Mouse (Mus musculus): Measurements from ENCODE around the gene Mybph. TPM values are rescaled to one million over a fixed set of nuclear protein-coding genes. Genes with fewer than 3 reads are reported as not detected.
A peak's percentile ranks its signal among the peaks of the same experiment; 100 is the strongest.

Mybph gene
- total and polyA plus RNA-seq, 2 experiments: not detected

- DNase-seq (ENCODE audit: extremely low read depth, low read depth, low spot score): no peak
- Histone ChIP-seq H3K79me2 (ENCODE audit: control insufficient read depth, insufficient read depth, low read length) (no peaks in the 10 kb centered on the region), H3K4me3 (ENCODE audit: insufficient read depth, low read depth, low read length) (no peak overlapping the region), H3K36me3 (ENCODE audit: control insufficient read depth, insufficient read depth, low read length) (no peaks in the 10 kb centered on the region), H3K27ac (replicated peaks; ENCODE audit: insufficient read depth, low read depth, low read length) (no peak overlapping the region), H3K4me1 (ENCODE audit: control insufficient read depth, insufficient read depth, low read length) (no peaks in the 10 kb centered on the region), H3K9ac (ENCODE audit: low read depth, low read length) (no peak overlapping the region), H3K27me3 (ENCODE audit: control insufficient read depth, insufficient read depth, low read length) (no peaks in the 10 kb centered on the region)
- TF ChIP-seq POLR2A (IDR thresholded peaks at IDR 0.05; ENCODE audit: extremely low read depth, insufficient read depth, low read length): no peak
- no peak for TF ChIP-seq CTCF (IDR thresholded peaks at IDR 0.05; ENCODE audit: low read depth, low read length)
- WGBS: 85% methylated on average over 16 of the region's 16 CpGs
Measured at GRCm38 (mm10) chr1:134194298-134195022, 1.2 kb downstream of the Mybph start.

DNA sequence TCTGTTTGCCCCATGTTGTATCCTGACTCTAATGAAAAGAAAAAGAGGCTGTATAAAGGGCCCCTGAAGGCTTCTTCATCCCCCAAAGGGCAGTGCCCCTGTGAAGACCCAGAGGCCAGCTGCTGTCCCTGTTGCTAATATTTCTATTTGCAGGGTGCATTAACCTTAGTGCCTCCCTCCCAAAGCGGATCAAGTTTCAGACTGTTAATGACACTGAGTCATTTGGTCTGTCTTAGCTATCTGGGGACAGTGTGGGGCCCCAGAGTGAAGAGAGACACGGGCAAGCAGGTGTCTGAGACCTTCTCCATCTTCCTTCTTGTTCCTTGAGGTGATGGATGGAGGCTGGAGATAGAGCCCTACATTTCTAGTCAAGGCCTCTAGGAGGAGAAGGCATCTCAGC, 1.9 kb downstream of the Mybph start:
- TF ChIP-seq CTCF (IDR thresholded peaks at IDR 0.05; ENCODE audit: low read depth, low read length) (no peak), POLR2A (IDR thresholded peaks at IDR 0.05; ENCODE audit: extremely low read depth, insufficient read depth, low read length) (no peak)
- H3K27ac ChIP-seq (replicated peaks; ENCODE audit: insufficient read depth, low read depth, low read length): no peak overlapping the region
- no peaks in the 10 kb centered on the region for H3K79me2 ChIP-seq (ENCODE audit: control insufficient read depth, insufficient read depth, low read length)
- no peak overlapping the region for H3K9ac ChIP-seq (ENCODE audit: low read depth, low read length)
- H3K36me3 ChIP-seq (ENCODE audit: control insufficient read depth, insufficient read depth, low read length): no peaks in the 10 kb centered on the region
- no peaks in the 10 kb centered on the region for H3K4me1 ChIP-seq (ENCODE audit: control insufficient read depth, insufficient read depth, low read length)
- H3K4me3 ChIP-seq (ENCODE audit: insufficient read depth, low read depth, low read length): no peak overlapping the region
- DNase-seq (ENCODE audit: extremely low read depth, low read depth, low spot score): no peak
- no peaks in the 10 kb centered on the region for H3K27me3 ChIP-seq (ENCODE audit: control insufficient read depth, insufficient read depth, low read length)
- 72% methylated on average over 2 of the region's 2 CpGs for WGBS

DNA sequence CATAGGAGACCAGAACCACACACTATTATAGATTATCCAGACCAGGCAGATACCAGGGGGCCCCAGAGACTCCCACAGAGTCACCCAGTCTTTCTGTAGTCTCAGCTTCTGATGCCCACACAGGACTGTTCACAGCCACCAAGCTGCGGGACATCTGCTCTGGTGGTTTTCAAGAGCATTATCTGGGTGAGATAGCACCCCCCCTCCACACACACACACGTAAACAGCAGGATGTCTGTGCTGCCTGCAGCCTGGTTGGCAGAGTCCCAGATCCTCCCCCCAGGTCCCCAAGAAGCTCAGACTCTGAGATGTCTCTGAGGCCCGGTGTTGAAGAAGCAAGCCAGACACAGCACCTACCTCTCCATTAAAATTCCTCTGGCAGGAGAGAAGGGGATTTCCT, 2.3 kb downstream of the Mybph start:
- H3K4me3 ChIP-seq (ENCODE audit: insufficient read depth, low read depth, low read length): no peak overlapping the region
- DNase-seq (ENCODE audit: extremely low read depth, low read depth, low spot score): no peak
- no peaks in the 10 kb centered on the region for H3K27me3 ChIP-seq (ENCODE audit: control insufficient read depth, insufficient read depth, low read length)
- TF ChIP-seq POLR2A (IDR thresholded peaks at IDR 0.05; ENCODE audit: extremely low read depth, insufficient read depth, low read length): no peak
- TF ChIP-seq CTCF (IDR thresholded peaks at IDR 0.05; ENCODE audit: low read depth, low read length): no peak
- no peaks in the 10 kb centered on the region for H3K79me2 ChIP-seq (ENCODE audit: control insufficient read depth, insufficient read depth, low read length)
- H3K9ac ChIP-seq (ENCODE audit: low read depth, low read length): no peak overlapping the region
- H3K36me3 ChIP-seq (ENCODE audit: control insufficient read depth, insufficient read depth, low read length): no peaks in the 10 kb centered on the region
- no peaks in the 10 kb centered on the region for H3K4me1 ChIP-seq (ENCODE audit: control insufficient read depth, insufficient read depth, low read length)
- H3K27ac ChIP-seq (replicated peaks; ENCODE audit: insufficient read depth, low read depth, low read length): no peak overlapping the region
- WGBS: 76% methylated on average over 3 of the region's 3 CpGs

DNA sequence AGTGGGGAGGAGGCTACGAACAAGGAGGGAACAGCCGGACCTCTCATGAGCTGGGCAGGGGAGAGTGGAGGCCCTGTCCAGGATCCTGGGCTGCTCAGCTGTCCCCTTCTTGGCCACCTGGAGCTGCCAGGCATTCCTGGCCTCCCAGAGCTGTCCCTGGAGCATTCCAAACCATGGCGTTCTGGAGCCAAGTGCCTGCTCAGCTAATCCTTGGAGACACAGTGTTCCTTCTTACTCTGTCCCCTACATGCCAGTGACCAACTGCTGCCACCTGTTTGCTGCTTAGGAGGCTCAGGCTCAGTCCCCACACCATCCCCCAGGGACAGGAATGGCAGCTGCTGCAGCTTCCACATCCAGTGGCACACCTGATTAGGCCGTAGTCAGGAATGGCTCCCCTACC, 2.7 kb downstream of the Mybph start:
- no peaks in the 10 kb centered on the region for H3K36me3 ChIP-seq (ENCODE audit: control insufficient read depth, insufficient read depth, low read length)
- H3K4me1 ChIP-seq (ENCODE audit: control insufficient read depth, insufficient read depth, low read length): no peaks in the 10 kb centered on the region
- H3K27ac ChIP-seq (replicated peaks; ENCODE audit: insufficient read depth, low read depth, low read length): no peak overlapping the region
- TF ChIP-seq CTCF (IDR thresholded peaks at IDR 0.05; ENCODE audit: low read depth, low read length): 0 out of 2 replicates have a peak, but pooled peaks have one; percentile 0
- TF ChIP-seq POLR2A (IDR thresholded peaks at IDR 0.05; ENCODE audit: extremely low read depth, insufficient read depth, low read length): no peak
- no peak overlapping the region for H3K9ac ChIP-seq (ENCODE audit: low read depth, low read length)
- H3K4me3 ChIP-seq (ENCODE audit: insufficient read depth, low read depth, low read length): peak overlapping the region; percentile 1; the same call in 1 of the 2 replicates
- DNase-seq (ENCODE audit: extremely low read depth, low read depth, low spot score): no peak
- H3K79me2 ChIP-seq (ENCODE audit: control insufficient read depth, insufficient read depth, low read length): no peaks in the 10 kb centered on the region
- 77% methylated on average over 4 of the region's 4 CpGs for WGBS
- H3K27me3 ChIP-seq (ENCODE audit: control insufficient read depth, insufficient read depth, low read length): no peaks in the 10 kb centered on the region

DNA sequence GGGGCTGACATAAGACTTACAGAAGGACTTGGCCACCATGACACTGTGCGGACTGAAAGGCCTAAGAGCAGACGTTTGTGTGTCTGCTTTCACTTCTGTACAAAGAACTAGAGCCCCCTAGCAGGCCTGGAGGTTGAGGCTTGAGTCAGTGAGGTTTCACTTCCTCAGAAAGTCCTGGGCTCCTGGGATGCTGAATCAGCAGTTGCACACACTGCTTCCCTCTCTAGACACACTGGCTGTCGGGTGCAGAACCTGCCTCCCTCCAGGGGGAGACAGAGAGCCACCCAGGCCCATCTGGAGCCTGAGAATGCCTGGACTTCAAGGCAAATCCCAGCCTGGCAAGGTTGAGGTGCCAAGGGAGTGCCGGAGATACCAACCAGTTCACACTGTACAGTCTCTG, 3.1 kb downstream of the Mybph start:
- Histone ChIP-seq H3K79me2 (ENCODE audit: control insufficient read depth, insufficient read depth, low read length) (no peaks in the 10 kb centered on the region), H3K9ac (ENCODE audit: low read depth, low read length) (no peak overlapping the region), H3K4me3 (ENCODE audit: insufficient read depth, low read depth, low read length) (no peak overlapping the region), H3K27ac (replicated peaks; ENCODE audit: insufficient read depth, low read depth, low read length) (no peak overlapping the region), H3K27me3 (ENCODE audit: control insufficient read depth, insufficient read depth, low read length) (no peaks in the 10 kb centered on the region), H3K36me3 (ENCODE audit: control insufficient read depth, insufficient read depth, low read length) (no peaks in the 10 kb centered on the region), H3K4me1 (ENCODE audit: control insufficient read depth, insufficient read depth, low read length) (no peaks in the 10 kb centered on the region)
- peak; percentile 64 for DNase-seq (ENCODE audit: extremely low read depth, low read depth, low spot score)
- 47% methylated on average over 4 of the region's 4 CpGs for WGBS
- TF ChIP-seq CTCF (IDR thresholded peaks at IDR 0.05; ENCODE audit: low read depth, low read length) (peak; percentile 99), POLR2A (IDR thresholded peaks at IDR 0.05; ENCODE audit: extremely low read depth, insufficient read depth, low read length) (no peak)

DNA sequence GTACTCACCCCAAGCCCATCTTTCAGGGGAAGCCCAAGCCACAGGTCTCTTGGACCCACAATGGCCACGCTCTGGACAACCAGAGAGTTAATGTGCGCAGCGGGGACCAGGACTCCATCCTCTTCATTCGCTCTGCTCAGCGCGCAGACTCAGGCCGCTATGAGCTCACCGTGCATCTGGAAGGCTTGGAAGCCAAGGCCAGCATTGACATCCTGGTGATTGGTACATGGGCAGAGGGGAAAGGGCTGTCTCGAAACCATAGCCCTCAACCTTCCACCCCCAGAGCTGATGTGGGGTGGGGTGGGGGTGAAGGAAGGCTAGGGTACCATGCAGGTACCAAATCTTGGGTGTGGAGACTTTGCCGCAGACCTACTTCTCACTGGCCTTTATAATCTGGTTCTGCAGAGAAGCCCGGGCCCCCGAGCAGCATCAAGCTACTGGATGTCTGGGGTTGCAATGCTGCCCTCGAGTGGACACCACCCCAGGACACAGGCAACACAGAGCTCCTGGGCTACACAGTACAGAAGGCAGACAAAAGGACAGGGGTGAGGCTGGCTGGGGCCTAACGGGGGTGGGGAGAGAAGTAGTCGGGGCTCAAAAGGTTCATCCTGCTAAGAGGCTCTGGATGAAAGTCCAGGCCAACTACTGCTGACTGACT, 4.2 kb downstream of the Mybph start:
- no peaks in the 10 kb centered on the region for H3K36me3 ChIP-seq (ENCODE audit: control insufficient read depth, insufficient read depth, low read length)
- TF ChIP-seq POLR2A (IDR thresholded peaks at IDR 0.05; ENCODE audit: extremely low read depth, insufficient read depth, low read length) (no peak), CTCF (IDR thresholded peaks at IDR 0.05; ENCODE audit: low read depth, low read length) (peak; percentile 2; the same call in 1 of the 2 replicates)
- no peaks in the 10 kb centered on the region for H3K4me1 ChIP-seq (ENCODE audit: control insufficient read depth, insufficient read depth, low read length)
- no peak for DNase-seq (ENCODE audit: extremely low read depth, low read depth, low spot score)
- 83% methylated on average over 15 of the region's 15 CpGs for WGBS
- H3K9ac ChIP-seq (ENCODE audit: low read depth, low read length): no peak overlapping the region
- H3K79me2 ChIP-seq (ENCODE audit: control insufficient read depth, insufficient read depth, low read length): no peaks in the 10 kb centered on the region
- H3K27ac ChIP-seq (replicated peaks; ENCODE audit: insufficient read depth, low read depth, low read length): no peak overlapping the region
- no peak overlapping the region for H3K4me3 ChIP-seq (ENCODE audit: insufficient read depth, low read depth, low read length)
- H3K27me3 ChIP-seq (ENCODE audit: control insufficient read depth, insufficient read depth, low read length): no peaks in the 10 kb centered on the region
